Mouse (Mus musculus): Measurements from ENCODE around the gene Hdac10.
A peak's percentile ranks its signal among the peaks of the same experiment; 100 is the strongest.

DNA sequence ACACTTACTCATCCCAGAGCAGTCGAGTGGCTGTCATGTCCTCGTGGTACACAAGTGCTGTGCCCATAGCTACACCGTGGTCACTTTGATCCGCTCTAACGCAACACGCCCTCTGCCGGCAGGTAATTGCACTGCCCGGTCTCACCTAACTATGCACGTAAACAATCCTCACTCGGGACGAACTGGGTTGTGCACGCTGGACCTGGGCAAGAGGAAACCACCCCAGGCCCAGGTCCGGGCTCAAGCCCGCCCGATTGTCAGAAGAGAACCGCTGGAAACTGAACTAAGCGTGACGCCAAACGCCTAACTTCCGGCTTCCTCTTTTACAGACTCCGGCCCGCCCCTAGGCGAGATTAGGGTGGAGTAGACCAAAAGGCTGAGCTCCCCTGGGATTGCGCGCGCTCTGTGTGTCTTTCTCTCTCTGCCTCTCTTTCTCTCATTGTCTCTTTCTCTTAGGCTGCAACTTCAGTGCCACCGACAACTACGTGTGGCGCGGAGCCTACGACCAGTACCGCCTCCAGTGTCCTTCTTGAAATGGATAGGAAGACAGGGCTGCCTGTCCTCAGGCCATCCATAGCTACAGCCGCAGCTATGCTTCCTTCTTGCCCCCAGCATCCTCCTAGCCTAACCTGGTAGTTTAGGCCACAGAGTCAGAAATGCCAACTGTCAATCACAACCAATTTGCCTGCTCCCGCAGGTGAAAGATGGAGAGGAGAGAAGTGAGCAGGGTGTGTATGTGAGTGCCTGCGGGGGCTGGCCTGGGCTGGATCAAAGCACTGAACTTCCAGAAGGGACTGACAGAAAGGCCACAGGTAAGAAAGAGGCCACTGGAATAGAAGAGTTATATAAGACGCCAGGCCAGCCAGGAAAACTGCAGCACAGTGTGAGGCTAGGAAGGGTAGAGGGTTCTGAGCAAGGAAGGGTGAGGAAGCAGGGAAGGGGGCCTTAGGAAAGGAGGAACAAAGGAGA is at the start of gene Hdac10:
- TF ChIP-seq E2F4 (IDR thresholded peaks at IDR 0.05; ENCODE audit: insufficient replicate concordance, low read depth, low read length), result no peak
- TF ChIP-seq ETS1 (conservative IDR thresholded peaks at IDR 0.05; ENCODE audit: low read depth, low read length), result peak; percentile 37
- TF ChIP-seq CTCF (conservative IDR thresholded peaks at IDR 0.05 in 1 of 2, IDR thresholded peaks at IDR 0.05 in 1 of 2; ENCODE audit: low read depth in 2 of 2, low read length in 2 of 2), result peak; percentile 41 to 80
- TF ChIP-seq USF1 (IDR thresholded peaks at IDR 0.05; ENCODE audit: low read depth, low read length), result no peak
- TF ChIP-seq EP300 (IDR thresholded peaks at IDR 0.05; ENCODE audit: low read length), result 0 out of 2 replicates have a peak, but pooled peaks have one; percentile 30
- no peak for TF ChIP-seq RCOR1 (conservative IDR thresholded peaks at IDR 0.05; ENCODE audit: low read depth, low read length)
- no peak for TF ChIP-seq CHD1 (IDR thresholded peaks at IDR 0.05; ENCODE audit: low read depth, low read length)
- TF ChIP-seq MAFK (IDR thresholded peaks at IDR 0.05; ENCODE audit: insufficient replicate concordance, low read length), result no peak
